Mouse (Mus musculus): Measurements from ENCODE around the gene Megf9. TPM values are rescaled to one million over a fixed set of nuclear protein-coding genes. Genes with fewer than 3 reads are reported as not detected.
A peak's percentile ranks its signal among the peaks of the same experiment; 100 is the strongest.

The Megf9 gene
- polyA plus RNA-seq, 1 experiment from 2014 or later: 7.1 TPM

GRCm38 (mm10) chr4:70545869-70546542 is 11.2 kb upstream of the Megf9 start:
- Histone ChIP-seq H3K4me2 (ENCODE audit: low read depth, low read length) (no peak overlapping the region), H3K4me1 (replicated peaks; ENCODE audit: control insufficient read depth, insufficient read depth, low read length) (0 out of 2 replicates have a peak, but pooled peaks cover 2% of the 10 kb centered on the region), H3K27ac (ENCODE audit: low read length) (no peak overlapping the region), H3K27me3 (ENCODE audit: control insufficient read depth, insufficient read depth, low read depth, low read length) (no peaks in the 10 kb centered on the region), H3K36me3 (ENCODE audit: control insufficient read depth, insufficient read depth, low read length) (no peaks in the 10 kb centered on the region), H3K9ac (ENCODE audit: low read length) (no peak overlapping the region), H3K9me3 (ENCODE audit: control insufficient read depth, low read length) (no peaks in the 10 kb centered on the region), H3K4me3 (ENCODE audit: low read length) (no peak overlapping the region)
- ATAC-seq (ENCODE audit: low read depth): no peak
- 59% methylated on average over 2 of the region's 2 CpGs for WGBS

GRCm38 (mm10) chr4:70544390-70544789 is 9.6 kb upstream of the Megf9 start:
- Histone ChIP-seq H3K36me3 (ENCODE audit: control insufficient read depth, insufficient read depth, low read length) (no peaks in the 10 kb centered on the region), H3K4me2 (ENCODE audit: low read depth, low read length) (no peak overlapping the region), H3K4me1 (replicated peaks; ENCODE audit: control insufficient read depth, insufficient read depth, low read length) (0 out of 2 replicates have a peak, but pooled peaks cover 2% of the 10 kb centered on the region), H3K9ac (ENCODE audit: low read length) (no peak overlapping the region), H3K27me3 (ENCODE audit: control insufficient read depth, insufficient read depth, low read depth, low read length) (no peaks in the 10 kb centered on the region), H3K27ac (ENCODE audit: low read length) (peak overlapping the region; percentile 65), H3K9me3 (ENCODE audit: control insufficient read depth, low read length) (no peaks in the 10 kb centered on the region), H3K4me3 (ENCODE audit: low read length) (no peak overlapping the region)
- peak; percentile 84 for ATAC-seq (ENCODE audit: low read depth)
- WGBS: 39% methylated on average over 3 of the region's 3 CpGs

GRCm38 (mm10) chr4:70542387-70542786 is 7.6 kb upstream of the Megf9 start:
- ATAC-seq (ENCODE audit: low read depth): no peak
- no peak overlapping the region for H3K9ac ChIP-seq (ENCODE audit: low read length)
- 45% methylated on average over 2 of the region's 2 CpGs for WGBS
- H3K9me3 ChIP-seq (ENCODE audit: control insufficient read depth, low read length): no peaks in the 10 kb centered on the region
- H3K4me2 ChIP-seq (ENCODE audit: low read depth, low read length): no peak overlapping the region
- H3K4me1 ChIP-seq (replicated peaks; ENCODE audit: control insufficient read depth, insufficient read depth, low read length): 0 out of 2 replicates have a peak, but pooled peaks cover 2% of the 10 kb centered on the region
- H3K36me3 ChIP-seq (ENCODE audit: control insufficient read depth, insufficient read depth, low read length): no peaks in the 10 kb centered on the region
- no peak overlapping the region for H3K27ac ChIP-seq (ENCODE audit: low read length)
- no peaks in the 10 kb centered on the region for H3K27me3 ChIP-seq (ENCODE audit: control insufficient read depth, insufficient read depth, low read depth, low read length)
- H3K4me3 ChIP-seq (ENCODE audit: low read length): no peak overlapping the region

- 40% methylated on average over 6 of the region's 6 CpGs for WGBS
- ATAC-seq (ENCODE audit: low read depth): no peak
- no peak overlapping the region for H3K4me3 ChIP-seq (ENCODE audit: low read length)
These were observed 5.9 kb upstream of the Megf9 start for GRCm38 (mm10) chr4:70540743-70541142.

GRCm38 (mm10) chr4:70536661-70537580 is 2.1 kb upstream of the Megf9 start:
- H3K9ac ChIP-seq (ENCODE audit: low read length): no peak overlapping the region
- no peak overlapping the region for H3K4me3 ChIP-seq (ENCODE audit: low read length)
- H3K9me3 ChIP-seq (ENCODE audit: control insufficient read depth, low read length): no peaks in the 10 kb centered on the region
- H3K27me3 ChIP-seq (ENCODE audit: control insufficient read depth, insufficient read depth, low read depth, low read length): no peaks in the 10 kb centered on the region
- no peak overlapping the region for H3K27ac ChIP-seq (ENCODE audit: low read length)
- no peak for ATAC-seq (ENCODE audit: low read depth)
- no peaks in the 10 kb centered on the region for H3K36me3 ChIP-seq (ENCODE audit: control insufficient read depth, insufficient read depth, low read length)
- H3K4me2 ChIP-seq (ENCODE audit: low read depth, low read length): no peak overlapping the region
- WGBS: 28% methylated on average over 2 of the region's 2 CpGs
- H3K4me1 ChIP-seq (replicated peaks; ENCODE audit: control insufficient read depth, insufficient read depth, low read length): peaks cover 16% of the 10 kb centered on the region

More at GRCm38 (mm10) chr4:70540743-70541142, 5.9 kb upstream of the Megf9 start:
- H3K36me3 ChIP-seq (ENCODE audit: control insufficient read depth, insufficient read depth, low read length): no peaks in the 10 kb centered on the region
- no peaks in the 10 kb centered on the region for H3K27me3 ChIP-seq (ENCODE audit: control insufficient read depth, insufficient read depth, low read depth, low read length)
- H3K9ac ChIP-seq (ENCODE audit: low read length): no peak overlapping the region
- H3K4me2 ChIP-seq (ENCODE audit: low read depth, low read length): no peak overlapping the region
- H3K9me3 ChIP-seq (ENCODE audit: control insufficient read depth, low read length): no peaks in the 10 kb centered on the region
- peaks cover 8% of the 10 kb centered on the region for H3K4me1 ChIP-seq (replicated peaks; ENCODE audit: control insufficient read depth, insufficient read depth, low read length)
- H3K27ac ChIP-seq (ENCODE audit: low read length): no peak overlapping the region

- ATAC-seq (ENCODE audit: low read depth): peak; percentile 16
These were observed 1.0 kb upstream of the Megf9 start for GRCm38 (mm10) chr4:70535711-70536311.

GRCm38 (mm10) chr4:70535289-70535688 is 494 bp upstream of the Megf9 start:
- Histone ChIP-seq H3K4me1 (replicated peaks; ENCODE audit: control insufficient read depth, insufficient read depth, low read length) (peaks cover 16% of the 10 kb centered on the region), H3K27me3 (ENCODE audit: control insufficient read depth, insufficient read depth, low read depth, low read length) (no peaks in the 10 kb centered on the region), H3K36me3 (ENCODE audit: control insufficient read depth, insufficient read depth, low read length) (no peaks in the 10 kb centered on the region), H3K9me3 (ENCODE audit: control insufficient read depth, low read length) (no peaks in the 10 kb centered on the region), H3K27ac (ENCODE audit: low read length) (peak overlapping the region; percentile 97), H3K4me2 (ENCODE audit: low read depth, low read length) (peak overlapping the region; percentile 91), H3K4me3 (ENCODE audit: low read length) (peak overlapping the region; percentile 91), H3K9ac (ENCODE audit: low read length) (peak overlapping the region; percentile 96)
- ATAC-seq (ENCODE audit: low read depth): peak; percentile 65
- under 1% methylated on average over 18 of the region's 18 CpGs for WGBS

More at GRCm38 (mm10) chr4:70535711-70536311, 1.0 kb upstream of the Megf9 start:
- 8% methylated on average over 7 of the region's 7 CpGs for WGBS
- H3K36me3 ChIP-seq (ENCODE audit: control insufficient read depth, insufficient read depth, low read length): no peaks in the 10 kb centered on the region
- no peaks in the 10 kb centered on the region for H3K27me3 ChIP-seq (ENCODE audit: control insufficient read depth, insufficient read depth, low read depth, low read length)
- H3K9ac ChIP-seq (ENCODE audit: low read length): peak overlapping the region; percentile 96
- H3K27ac ChIP-seq (ENCODE audit: low read length): peak overlapping the region; percentile 97
- peaks cover 16% of the 10 kb centered on the region for H3K4me1 ChIP-seq (replicated peaks; ENCODE audit: control insufficient read depth, insufficient read depth, low read length)
- peak overlapping the region; percentile 91 for H3K4me3 ChIP-seq (ENCODE audit: low read length)
- no peaks in the 10 kb centered on the region for H3K9me3 ChIP-seq (ENCODE audit: control insufficient read depth, low read length)
- peak overlapping the region; percentile 91 for H3K4me2 ChIP-seq (ENCODE audit: low read depth, low read length)

GRCm38 (mm10) chr4:70534078-70534890 is 511 bp downstream of the Megf9 start:
- Histone ChIP-seq H3K4me2 (ENCODE audit: low read depth, low read length) (peak overlapping the region; percentile 89), H3K9me3 (ENCODE audit: control insufficient read depth, low read length) (no peaks in the 10 kb centered on the region), H3K36me3 (ENCODE audit: control insufficient read depth, insufficient read depth, low read length) (no peaks in the 10 kb centered on the region), H3K27ac (ENCODE audit: low read length) (peak overlapping the region; percentile 72), H3K4me1 (replicated peaks; ENCODE audit: control insufficient read depth, insufficient read depth, low read length) (peaks cover 16% of the 10 kb centered on the region), H3K27me3 (ENCODE audit: control insufficient read depth, insufficient read depth, low read depth, low read length) (no peaks in the 10 kb centered on the region), H3K9ac (ENCODE audit: low read length) (peak overlapping the region; percentile 86), H3K4me3 (ENCODE audit: low read length) (peak overlapping the region; percentile 91)
- ATAC-seq (ENCODE audit: low read depth): peak; percentile 21
- WGBS: under 1% methylated on average over 58 of the region's 66 CpGs
